Mouse (Mus musculus) megakaryocyte progenitor cell, adult 5-6 weeks (primary cell): Measurements from ENCODE around the gene Gm21776. TPM values are rescaled to one million over a fixed set of nuclear protein-coding genes. Genes with fewer than 3 reads are reported as not detected.
"Not testable (repeated sequence)": the region's sequence is repeated elsewhere in the genome, so short reads cannot be mapped to it uniquely, and the experiment has no call there.

ENCODE experiments used
- ATAC-seq: replicated peaks from 2 replicates; pipeline ENCODE4 v1.8.0; 2016; ENCODE audit warnings: mild to moderate bottlenecking, moderate TSS enrichment, inconsistent platforms; ENCODE audit not compliant: poor library complexity
- total RNA-seq, 2 experiments: library from RNA; stranded (forward) in 1 of 2; stranded (reverse) in 1 of 2; fragments of 157-497, 149-512 nt in 1 of 2; fragments of 200-1000 nt in 1 of 2; gene quantifications; 2 replicates each; pipeline versions ENCODE4 v1.2.3 to v1.2.4; 2015 to 2017

The Gm21776 gene
- not detected in 2 replicates for total RNA-seq (2015)
- total RNA-seq (2017), result not detected in 2 replicates

GRCm38 (mm10) chrY:76378362-76378761, at the start of gene Gm21776:
Gene Gm21776, plus strand, starts transcription at chrY:76378662.
- ATAC-seq, result not testable (repeated sequence)
